Mouse (Mus musculus) cerebellum, adult 2 months (tissue): ENCODE data around the gene Mog.

Experiments used
- CTCF ChIP-seq: fragments of 200-500 bp; IDR thresholded peaks from 2 replicates; pipeline ENCODE4 v1.5.1; 2011; ENCODE audit warnings: low read depth, mild to moderate bottlenecking, control low read depth, low read length, moderate library complexity, borderline replicate concordance; ENCODE audit not compliant: insufficient read depth
- POLR2A ChIP-seq: fragments of 200-500 bp; IDR thresholded peaks from 2 replicates; pipeline ENCODE4 v1.6.1; 2011; ENCODE audit warnings: low read length, control low read depth, borderline replicate concordance; ENCODE audit not compliant: insufficient read depth

DNA sequence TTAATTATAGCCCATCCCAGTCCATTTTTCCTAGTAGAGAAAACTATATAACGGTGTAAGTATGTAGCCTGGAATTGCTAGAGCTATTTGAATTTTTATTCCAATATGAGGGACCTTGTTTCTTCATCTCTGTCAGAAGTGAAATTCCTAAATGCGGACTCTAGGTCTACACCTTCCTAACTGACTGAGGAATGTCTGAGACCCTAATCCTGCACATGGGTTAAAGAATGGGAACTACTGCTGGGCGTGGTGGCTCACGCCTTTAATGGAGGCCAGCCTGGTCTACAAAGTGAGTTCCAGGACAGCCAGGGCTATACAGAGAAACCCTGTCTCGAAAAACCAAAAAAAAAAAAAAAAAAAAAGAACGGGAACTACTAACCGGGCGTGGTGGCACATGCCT lies 6.0 kb upstream of the Mog start:
- no peak for TF ChIP-seq POLR2A
- no peak for TF ChIP-seq CTCF
